Mouse (Mus musculus) heart, embryonic 13.5 days (tissue): ENCODE measurements at regions not wholly inside any gene's neighbourhood (a gene's known extent, or its start where the extent isn't known, plus 50 kb on each side); places are given as distances from the start of the nearest gene placed in this dataset.

Source experiments
- ATAC-seq: fragments of 200-750 bp; cut with Nextera tagmentation; 2 replicates; pipeline ENCODE4 v1.8.0; 2017; ENCODE audit warnings: moderate TSS enrichment; ENCODE audit not compliant: insufficient number of reproducible peaks, low FRiP score, low TSS enrichment; ENCODE audit errors: extremely low read depth
- H3K27ac ChIP-seq: fragments of 300-500 bp; sonication (generic); replicated peaks from 2 replicates; pipeline ENCODE4 v1.5.1; 2015; ENCODE audit warnings: moderate library complexity, mild to moderate bottlenecking, inconsistent platforms
- H3K27me3 ChIP-seq: fragments of 300-500 bp; sonication (generic); replicated peaks from 2 replicates; pipeline ENCODE4 v1.6.1; 2015; ENCODE audit warnings: mild to moderate bottlenecking, inconsistent platforms
- H3K36me3 ChIP-seq: fragments of 300-500 bp; sonication (generic); 2 replicates; pipeline ENCODE4 v1.6.1; 2015; ENCODE audit warnings: mild to moderate bottlenecking, inconsistent platforms
- H3K4me1 ChIP-seq: fragments of 300-500 bp; sonication (generic); 2 replicates; pipeline ENCODE4 v1.6.1; 2015; ENCODE audit warnings: inconsistent platforms
- H3K4me2 ChIP-seq: fragments of 300-500 bp; sonication (generic); 2 replicates; pipeline ENCODE4 v1.6.1; 2015; ENCODE audit warnings: inconsistent platforms, mild to moderate bottlenecking, moderate library complexity
- H3K4me3 ChIP-seq: fragments of 300-500 bp; sonication (generic); 2 replicates; pipeline ENCODE4 v1.5.1; 2015; ENCODE audit warnings: moderate library complexity, mild to moderate bottlenecking, inconsistent platforms
- H3K9ac ChIP-seq: fragments of 300-500 bp; sonication (generic); 2 replicates; pipeline ENCODE4 v1.6.1; 2015; ENCODE audit warnings: inconsistent platforms, mild to moderate bottlenecking, moderate library complexity
- H3K9me3 ChIP-seq: fragments of 300-500 bp; sonication (generic); 2 replicates; pipeline ENCODE4 v1.6.1; 2016; ENCODE audit warnings: inconsistent platforms
- WGBS: fragments of 180-500 bp; shearing (Covaris S2); methylation state at CpG from one replicate; pipeline ENCODE4 v1.1.7; 2015; ENCODE audit warnings: mixed read lengths; 5-methylcytosine and 5-hydroxymethylcytosine counted together

DNA sequence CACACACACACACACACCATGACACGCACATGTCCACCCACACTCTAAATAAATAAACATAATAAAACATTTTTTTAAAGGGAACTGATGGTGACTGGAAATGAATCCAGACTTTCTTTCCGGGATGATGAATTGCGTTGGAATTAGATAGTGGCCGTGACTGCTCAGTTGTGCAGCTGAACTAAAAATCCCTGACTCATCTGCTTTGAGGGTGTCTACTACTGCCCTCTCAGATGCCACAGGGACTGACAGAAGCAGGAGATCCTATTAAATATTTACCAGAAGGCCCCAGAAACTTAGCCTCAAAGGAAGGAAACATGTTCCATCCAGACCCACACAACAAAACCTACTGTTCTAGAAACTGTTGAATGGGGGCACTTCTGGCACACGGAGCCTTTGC lies 65.7 kb downstream of the Polr2m start:
- H3K9ac ChIP-seq, result no peak overlapping the region
- no peaks in the 10 kb centered on the region for H3K9me3 ChIP-seq
- ATAC-seq, result no peak
- WGBS, result 78% methylated on average over 5 of the region's 5 CpGs
- no peaks in the 10 kb centered on the region for H3K4me1 ChIP-seq
- no peak overlapping the region for H3K27ac ChIP-seq
- no peak overlapping the region for H3K4me2 ChIP-seq
- H3K4me3 ChIP-seq, result no peak overlapping the region
- H3K27me3 ChIP-seq, result no peaks in the 10 kb centered on the region
- no peaks in the 10 kb centered on the region for H3K36me3 ChIP-seq

DNA sequence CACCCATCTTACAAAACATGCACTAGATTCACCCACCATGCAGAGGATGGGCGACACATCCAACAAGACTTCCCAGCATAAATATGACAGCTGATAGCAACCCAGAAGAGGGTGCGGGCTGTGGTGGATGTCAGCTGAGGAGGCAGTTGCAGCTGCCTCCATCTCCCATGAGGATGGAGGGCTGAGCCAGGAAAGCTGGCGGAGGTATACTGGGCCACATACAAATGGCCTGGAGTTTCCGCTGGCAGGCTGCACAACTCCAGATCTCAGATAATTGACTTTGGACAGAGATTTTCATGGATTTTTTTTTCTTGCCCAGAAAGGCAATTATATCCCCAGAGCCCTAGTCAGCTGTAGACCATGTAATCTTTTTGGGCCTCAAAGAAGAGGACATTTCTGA lies 67.2 kb downstream of the Polr2m start:
- Histone ChIP-seq H3K27ac (no peak overlapping the region), H3K4me2 (no peak overlapping the region), H3K9me3 (no peaks in the 10 kb centered on the region), H3K27me3 (no peaks in the 10 kb centered on the region), H3K36me3 (no peaks in the 10 kb centered on the region), H3K4me3 (no peak overlapping the region), H3K4me1 (no peaks in the 10 kb centered on the region), H3K9ac (no peak overlapping the region)
- 76% methylated on average over 4 of the region's 4 CpGs for WGBS
- ATAC-seq, result no peak

DNA sequence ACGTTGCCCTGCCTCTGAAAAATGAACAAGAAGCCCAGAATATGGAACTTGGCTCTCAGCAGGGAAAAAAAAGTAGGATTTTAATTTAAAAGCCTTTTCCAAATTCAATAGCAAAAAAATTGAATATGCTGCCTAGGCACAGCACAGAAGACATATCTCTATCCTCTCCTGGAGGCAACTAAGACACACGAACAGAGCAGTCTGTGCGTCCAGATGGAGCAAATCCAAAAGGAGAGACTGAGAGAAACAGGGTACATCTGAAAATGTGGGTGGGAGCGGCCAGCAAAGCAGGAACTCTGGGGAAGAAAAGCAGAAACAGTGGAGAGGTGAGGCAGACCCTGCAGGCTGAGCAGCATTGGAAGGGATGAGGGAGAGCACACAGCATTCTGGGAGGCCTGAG lies 68.5 kb downstream of the Polr2m start:
- no peaks in the 10 kb centered on the region for H3K27me3 ChIP-seq
- no peaks in the 10 kb centered on the region for H3K4me1 ChIP-seq
- H3K27ac ChIP-seq, result no peak overlapping the region
- no peak overlapping the region for H3K9ac ChIP-seq
- no peaks in the 10 kb centered on the region for H3K9me3 ChIP-seq
- WGBS, result 63% methylated on average over 4 of the region's 4 CpGs
- H3K36me3 ChIP-seq, result no peaks in the 10 kb centered on the region
- no peak overlapping the region for H3K4me3 ChIP-seq
- no peak for ATAC-seq
- H3K4me2 ChIP-seq, result no peak overlapping the region

DNA sequence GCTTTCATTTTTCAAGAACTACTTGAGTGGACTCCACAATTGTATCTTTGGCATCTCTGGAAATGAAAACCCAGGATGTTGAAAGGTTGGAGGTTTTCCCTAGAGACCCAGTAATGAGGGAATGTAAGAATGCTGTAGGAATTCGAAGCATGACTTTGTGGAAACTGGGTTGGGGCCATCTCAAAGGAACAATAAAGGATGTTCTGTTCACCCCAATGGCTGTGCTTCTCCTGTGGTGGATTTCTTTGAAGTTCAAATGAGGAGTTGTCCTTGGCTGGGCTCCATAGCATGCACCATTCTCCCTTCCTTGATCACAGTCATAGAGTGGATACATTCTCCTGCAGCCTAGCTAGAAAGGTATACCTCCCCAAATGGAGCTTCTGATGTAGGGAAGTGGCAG lies 74.6 kb downstream of the Polr2m start:
- no peaks in the 10 kb centered on the region for H3K27me3 ChIP-seq
- H3K9me3 ChIP-seq, result peaks cover 8% of the 10 kb centered on the region
- H3K4me1 ChIP-seq, result no peaks in the 10 kb centered on the region
- no peak overlapping the region for H3K4me3 ChIP-seq
- H3K9ac ChIP-seq, result no peak overlapping the region
- H3K36me3 ChIP-seq, result no peaks in the 10 kb centered on the region
- ATAC-seq, result no peak
- no peak overlapping the region for H3K4me2 ChIP-seq
- H3K27ac ChIP-seq, result no peak overlapping the region
- WGBS, result 74% methylated on average over 1 of the region's 1 CpGs

DNA sequence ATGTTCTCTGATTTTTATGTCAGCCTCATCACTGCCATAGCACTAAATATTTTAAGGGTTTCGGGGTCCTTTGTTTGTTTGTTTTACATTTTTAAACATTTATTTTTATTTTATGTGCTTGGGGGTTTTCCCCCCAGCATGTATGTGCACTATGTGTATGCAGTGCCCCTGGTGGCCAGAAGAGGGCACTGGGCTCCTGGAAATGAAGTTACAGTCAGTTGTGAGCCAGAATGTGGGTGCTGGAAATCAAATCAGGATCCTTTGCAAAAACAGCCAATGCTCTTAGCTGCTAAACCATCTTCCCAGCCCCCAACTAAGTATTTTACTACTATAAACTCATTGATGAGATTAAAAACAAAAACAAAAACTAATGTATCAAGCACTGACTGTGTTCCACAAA lies 75.8 kb downstream of the Polr2m start:
- H3K27ac ChIP-seq, result no peak overlapping the region
- no peak overlapping the region for H3K9ac ChIP-seq
- H3K4me1 ChIP-seq, result no peaks in the 10 kb centered on the region
- H3K36me3 ChIP-seq, result no peaks in the 10 kb centered on the region
- peaks cover 8% of the 10 kb centered on the region for H3K9me3 ChIP-seq
- 77% methylated on average over 1 of the region's 1 CpGs for WGBS
- H3K4me2 ChIP-seq, result no peak overlapping the region
- H3K4me3 ChIP-seq, result no peak overlapping the region
- no peak for ATAC-seq
- H3K27me3 ChIP-seq, result no peaks in the 10 kb centered on the region

DNA sequence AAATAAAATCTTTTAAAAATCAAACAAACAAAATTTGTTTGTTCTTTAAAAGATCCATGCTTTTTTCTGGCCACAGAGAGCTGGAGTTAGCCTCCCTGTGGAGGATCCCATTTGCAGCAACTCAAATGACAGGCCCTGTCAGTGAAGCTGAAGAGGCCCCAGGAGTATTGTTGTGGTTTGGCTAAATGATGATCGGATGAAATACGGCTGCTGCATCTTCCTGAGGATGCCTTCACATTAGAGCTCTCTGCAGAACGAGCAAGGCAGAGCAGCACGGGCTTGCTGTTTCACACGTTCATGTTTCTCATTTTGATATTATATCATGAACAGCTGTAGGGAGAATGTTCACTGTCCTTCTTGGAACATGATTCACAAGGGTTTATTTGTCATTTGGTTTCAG lies 76.8 kb downstream of the Polr2m start:
- Histone ChIP-seq H3K27me3 (no peaks in the 10 kb centered on the region), H3K27ac (no peak overlapping the region), H3K9me3 (peaks cover 8% of the 10 kb centered on the region), H3K9ac (no peak overlapping the region), H3K4me3 (no peak overlapping the region), H3K36me3 (no peaks in the 10 kb centered on the region), H3K4me2 (no peak overlapping the region), H3K4me1 (no peaks in the 10 kb centered on the region)
- WGBS, result 82% methylated on average over 5 of the region's 5 CpGs
- no peak for ATAC-seq

DNA sequence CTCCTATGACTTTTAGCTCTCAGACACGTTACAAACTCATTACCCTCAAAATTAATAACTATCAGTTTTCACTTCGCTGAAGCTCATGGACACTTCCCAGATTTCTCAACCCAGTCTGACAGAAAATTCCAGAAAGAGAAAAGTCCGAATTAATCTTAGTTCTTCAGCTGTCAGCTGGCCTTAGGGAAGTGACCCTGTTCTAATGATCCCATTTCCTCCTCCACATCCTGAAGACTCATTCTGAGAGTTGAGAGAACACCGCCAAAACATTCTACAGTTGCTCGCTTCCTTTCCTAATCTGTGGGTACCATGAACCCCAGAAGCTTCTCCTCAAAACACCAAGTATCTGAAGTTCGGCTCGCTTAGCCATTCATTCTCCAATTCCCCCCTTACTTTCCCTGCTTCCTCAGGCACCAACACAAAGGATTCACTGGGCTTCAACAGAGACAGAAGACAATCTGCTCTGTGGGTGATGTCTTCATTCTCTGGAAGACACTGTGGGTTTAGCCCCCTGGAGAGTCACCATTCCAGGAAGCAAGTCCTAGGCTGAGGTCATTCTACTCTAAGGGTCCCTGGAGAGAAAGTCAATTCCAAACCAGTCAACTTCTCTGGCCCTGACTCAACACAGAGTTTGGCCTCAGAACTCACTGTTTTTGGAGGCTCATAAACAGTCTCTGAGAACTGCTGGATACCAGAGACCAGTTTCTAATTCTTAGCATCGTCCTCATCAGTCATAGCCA lies 81.2 kb downstream of the Polr2m start:
- Histone ChIP-seq H3K9me3 (no peaks in the 10 kb centered on the region), H3K27me3 (no peaks in the 10 kb centered on the region), H3K4me3 (no peak overlapping the region), H3K4me2 (no peak overlapping the region), H3K9ac (no peak overlapping the region), H3K4me1 (no peaks in the 10 kb centered on the region; the same call in 1 of the 2 replicates), H3K27ac (no peak overlapping the region), H3K36me3 (no peaks in the 10 kb centered on the region)
- no peak for ATAC-seq
- WGBS, result 73% methylated on average over 8 of the region's 8 CpGs

DNA sequence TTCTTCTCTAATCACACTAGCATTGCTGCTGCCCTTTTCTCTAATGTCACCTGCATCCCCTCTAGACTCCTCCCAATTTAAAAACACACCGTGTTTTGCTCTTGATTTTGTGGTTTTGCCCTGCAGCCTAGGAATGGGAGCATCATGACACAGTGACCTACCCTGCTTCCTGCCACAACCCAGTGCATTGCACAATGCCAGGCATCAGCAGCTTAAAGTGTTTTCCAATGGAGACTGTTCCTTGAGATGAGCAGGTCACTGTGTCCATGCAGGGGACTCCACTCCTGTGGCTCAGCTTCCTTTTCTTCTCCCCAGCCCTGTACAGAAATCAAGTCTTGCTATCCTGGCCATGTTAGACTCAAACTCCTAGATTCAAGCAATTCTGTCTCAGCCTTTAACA lies 84.1 kb downstream of the Polr2m start:
- H3K27ac ChIP-seq, result no peak overlapping the region
- ATAC-seq, result no peak
- H3K4me2 ChIP-seq, result no peak overlapping the region
- no peaks in the 10 kb centered on the region for H3K36me3 ChIP-seq
- WGBS, result 52% methylated on average over 1 of the region's 1 CpGs
- H3K4me1 ChIP-seq, result no peaks in the 10 kb centered on the region; the same call in 1 of the 2 replicates
- no peaks in the 10 kb centered on the region for H3K27me3 ChIP-seq
- H3K4me3 ChIP-seq, result no peak overlapping the region
- no peak overlapping the region for H3K9ac ChIP-seq
- no peaks in the 10 kb centered on the region for H3K9me3 ChIP-seq

DNA sequence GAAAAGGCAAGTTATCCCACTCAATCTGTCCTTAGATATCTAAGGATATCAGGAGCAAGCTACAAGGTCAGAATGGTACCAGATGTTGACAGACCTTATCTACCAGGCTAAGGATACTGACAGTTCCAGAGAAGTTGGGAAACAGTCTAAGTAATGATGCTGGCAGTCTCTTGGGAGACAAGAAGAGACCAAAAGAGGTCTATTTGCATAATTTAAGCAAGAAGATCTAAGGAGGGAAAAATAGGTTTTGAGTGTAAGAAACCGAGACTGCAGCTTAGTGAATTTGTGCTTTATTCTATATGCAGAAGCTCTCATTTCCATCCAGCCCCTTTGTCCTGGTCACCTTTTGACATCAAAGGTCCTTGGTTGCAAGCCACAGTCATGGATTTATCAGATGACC lies 86.4 kb downstream of the Polr2m start:
- Histone ChIP-seq H3K4me2 (no peak overlapping the region), H3K9ac (no peak overlapping the region), H3K9me3 (no peaks in the 10 kb centered on the region), H3K36me3 (no peaks in the 10 kb centered on the region), H3K4me3 (no peak overlapping the region), H3K27ac (no peak overlapping the region), H3K27me3 (no peaks in the 10 kb centered on the region), H3K4me1 (no peaks in the 10 kb centered on the region; the same call in 1 of the 2 replicates)
- WGBS, result 66% methylated on average over 1 of the region's 1 CpGs
- no peak for ATAC-seq

DNA sequence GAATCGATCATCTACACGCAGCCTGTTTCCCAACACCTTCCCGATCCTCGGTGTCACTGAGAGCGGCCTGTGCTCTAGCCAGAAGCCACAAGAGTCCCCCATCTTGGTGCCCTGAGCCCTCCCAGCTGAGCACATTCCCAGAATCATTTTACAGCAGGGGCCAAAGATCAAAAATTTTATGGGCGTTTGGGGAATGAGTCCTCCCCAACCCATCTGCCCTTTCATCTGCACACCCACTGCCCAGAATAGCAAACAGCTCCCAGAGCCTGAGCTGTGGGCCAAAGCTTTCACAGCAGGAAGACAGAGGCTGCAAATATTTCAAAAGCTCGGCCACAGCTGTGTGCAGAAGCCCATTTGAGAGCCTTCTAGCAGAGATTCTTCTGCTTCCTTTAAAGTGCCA lies 89.0 kb downstream of the Polr2m start:
- Histone ChIP-seq H3K9ac (no peak overlapping the region), H3K9me3 (no peaks in the 10 kb centered on the region), H3K36me3 (no peaks in the 10 kb centered on the region), H3K27me3 (no peaks in the 10 kb centered on the region), H3K4me2 (no peak overlapping the region), H3K4me1 (no peaks in the 10 kb centered on the region; the same call in 1 of the 2 replicates), H3K4me3 (no peak overlapping the region), H3K27ac (no peak overlapping the region)
- WGBS, result 70% methylated on average over 7 of the region's 7 CpGs
- ATAC-seq, result no peak

DNA sequence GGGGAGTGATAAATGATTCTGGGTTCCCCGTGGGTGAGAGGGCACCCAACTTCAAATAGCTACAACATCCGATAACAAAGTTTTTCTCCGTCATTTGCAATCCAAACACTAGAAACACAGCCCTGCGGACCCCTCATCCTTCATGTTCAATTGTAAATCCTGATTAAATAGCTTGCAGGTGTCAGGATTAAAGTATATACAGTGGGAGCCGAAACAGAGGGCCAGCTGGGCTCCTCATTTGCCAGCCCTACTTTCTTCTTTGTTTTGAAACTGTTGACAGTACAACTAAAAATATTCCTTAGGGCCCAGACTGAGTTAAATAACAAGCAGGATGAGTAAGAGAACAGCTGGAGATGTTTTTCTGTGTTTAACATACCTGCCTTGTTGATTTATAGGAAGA lies 95.5 kb downstream of the Polr2m start:
- Histone ChIP-seq H3K9me3 (no peaks in the 10 kb centered on the region), H3K36me3 (no peaks in the 10 kb centered on the region), H3K4me1 (peaks cover 5% of the 10 kb centered on the region), H3K4me2 (no peak overlapping the region), H3K27ac (no peak overlapping the region), H3K27me3 (no peaks in the 10 kb centered on the region), H3K9ac (no peak overlapping the region), H3K4me3 (no peak overlapping the region)
- 68% methylated on average over 5 of the region's 5 CpGs for WGBS
- ATAC-seq, result no peak

DNA sequence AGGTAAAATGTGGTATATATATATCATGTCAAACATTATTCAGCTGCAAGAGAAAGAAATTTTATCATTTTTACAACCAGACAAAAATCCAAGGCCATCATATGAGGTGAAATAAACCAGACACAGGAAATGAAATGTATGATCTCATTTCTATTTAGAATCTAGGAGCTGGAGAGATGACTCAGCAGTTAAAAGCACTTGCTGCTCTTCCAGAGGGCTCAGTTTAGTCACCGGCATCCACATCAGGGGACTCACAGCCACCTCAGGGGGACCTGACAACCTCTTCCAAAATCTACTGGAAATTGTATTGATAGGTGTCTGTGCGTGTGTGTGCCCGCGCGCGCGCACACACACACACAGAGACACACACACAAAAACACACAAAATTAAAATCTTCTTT lies 98.3 kb downstream of the Polr2m start:
- Histone ChIP-seq H3K36me3 (no peaks in the 10 kb centered on the region), H3K9ac (no peak overlapping the region), H3K4me3 (no peak overlapping the region), H3K27me3 (no peaks in the 10 kb centered on the region), H3K27ac (no peak overlapping the region), H3K4me2 (no peak overlapping the region), H3K4me1 (peaks cover 5% of the 10 kb centered on the region), H3K9me3 (no peaks in the 10 kb centered on the region)
- 78% methylated on average over 7 of the region's 7 CpGs for WGBS
- no peak for ATAC-seq
